Mouse (Mus musculus): ENCODE data around the gene Zfp949.

DNA sequence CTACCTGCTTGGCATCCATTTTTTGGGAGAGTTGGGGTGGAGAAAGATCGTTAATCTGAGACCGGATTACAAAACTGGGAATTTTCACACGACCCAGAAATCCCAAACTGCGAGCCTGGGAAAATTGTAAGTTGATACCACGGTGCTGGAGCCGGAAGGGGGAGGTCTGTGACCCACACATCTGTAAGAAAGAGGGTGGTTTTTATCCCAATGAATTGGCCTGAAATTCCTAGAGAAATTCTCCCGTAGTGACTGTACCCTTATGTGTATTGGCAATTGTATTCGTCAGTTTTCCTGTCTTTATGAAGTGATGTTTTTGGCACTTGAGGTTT, 760 bp downstream of the Zfp949 start:
- TF ChIP-seq CTCF (IDR thresholded peaks at IDR 0.05; ENCODE audit: extremely low read depth, insufficient read length, insufficient replicate concordance, low read depth, low read length) (no peak), POLR2A (IDR thresholded peaks at IDR 0.05; ENCODE audit: low read depth, low read length) (no peak)
